11 mouse cellular contexts compared by ENCODE assay signal in genomic region chr4:129081512-129081911, GRCm38 (mm10). TPM values are rescaled to one million over a fixed set of nuclear protein-coding genes. Genes with fewer than 3 reads are reported as not detected.
DNase-seq lines count a peak whose midpoint lies in the region; ATAC-seq and TF ChIP-seq lines count a peak whose summit lies in the region.
"Had no signal": no experiment of that assay in that cellular context is flagged by ENCODE, and none has a peak within 500 bp of the region (broad histone marks: within the 10 kb centered on the region; RNA-seq: fewer than 3 reads in every experiment).

No protein-coding gene starts in this region.

- peaks cover 59% of the 10 kb centered on the region for H3K36me3 ChIP-seq in midbrain, postnatal 0 days (ENCODE audit: insufficient read depth, low read length)
- H3K36me3 ChIP-seq in midbrain, embryonic 16.5 days (ENCODE audit: control insufficient read depth, insufficient read depth, low read length) = peaks cover 51% of the 10 kb centered on the region

- H3K4me1 ChIP-seq in midbrain, postnatal 0 days (ENCODE audit: insufficient read depth, low read length) = no peaks in the 10 kb centered on the region
- no peaks in the 10 kb centered on the region for H3K4me1 ChIP-seq in midbrain, embryonic 16.5 days (ENCODE audit: control insufficient read depth, insufficient read depth, low read length)
- H3K4me1 ChIP-seq: liver, embryonic 13.5 days had no signal

- no peak overlapping the region for H3K4me2 ChIP-seq in midbrain, postnatal 0 days (ENCODE audit: low read depth, low read length, poor library complexity, severe bottlenecking)
- H3K4me2 ChIP-seq in midbrain, embryonic 16.5 days (ENCODE audit: low read length) = no peak overlapping the region
- H3K4me2 ChIP-seq: liver, embryonic 13.5 days had no signal

- no peaks in the 10 kb centered on the region for H3K27me3 ChIP-seq in midbrain, postnatal 0 days (ENCODE audit: insufficient read depth, low read length)
- no peaks in the 10 kb centered on the region for H3K27me3 ChIP-seq in midbrain, embryonic 16.5 days (ENCODE audit: control insufficient read depth, insufficient read depth, low read depth, low read length)
- H3K27me3 ChIP-seq: liver, embryonic 13.5 days had no signal

- DNase-seq in gastrocnemius, postnatal 14 days = peak; percentile 24
- DNase-seq in gastrocnemius, postnatal 36 days = no peak
- DNase-seq in midbrain, postnatal 0 days (ENCODE audit: low spot score) = peak; percentile 61
- peak; percentile 25 to 51 for DNase-seq in frontal cortex, postnatal 36 days (ENCODE audit: low spot score in 2 of 2)
- peak; percentile 32 for DNase-seq in skeletal muscle tissue, adult 2 months (ENCODE audit: low read depth, low spot score)
- no peak for DNase-seq in yolk sac, embryonic 10.5 days (ENCODE audit: low spot score)
- DNase-seq in kidney, postnatal 36 days = no peak
- DNase-seq: kidney, adult 8-10 months; liver, embryonic 13.5 days had no signal

- H3K4me3 ChIP-seq in midbrain, postnatal 0 days (ENCODE audit: low read depth, low read length) = no peak overlapping the region
- H3K4me3 ChIP-seq in midbrain, embryonic 16.5 days (ENCODE audit: low read depth, low read length) = no peak overlapping the region
- H3K4me3 ChIP-seq: liver, embryonic 13.5 days had no signal

- no peak for TF ChIP-seq CTCF in midbrain, postnatal 0 days (IDR thresholded peaks at IDR 0.05)

- 79% methylated on average over 6 of the region's 6 CpGs for WGBS in midbrain, postnatal 0 days
- 74% methylated on average over 6 of the region's 6 CpGs for WGBS in midbrain, embryonic 16.5 days

- H3K9ac ChIP-seq in midbrain, postnatal 0 days (replicated peaks; ENCODE audit: low read length, poor library complexity, severe bottlenecking) = no peak overlapping the region
- no peak overlapping the region for H3K9ac ChIP-seq in midbrain, embryonic 16.5 days (ENCODE audit: low read depth, low read length)
- H3K9ac ChIP-seq: liver, embryonic 13.5 days had no signal

- ATAC-seq in midbrain, postnatal 0 days (ENCODE audit: low FRiP score) = no peak
- ATAC-seq in midbrain, embryonic 16.5 days = no peak

- H3K9me3 ChIP-seq in midbrain, postnatal 0 days (ENCODE audit: low read length) = no peaks in the 10 kb centered on the region
- H3K9me3 ChIP-seq in midbrain, embryonic 16.5 days (replicated peaks; ENCODE audit: control insufficient read depth, low read length, poor library complexity, severe bottlenecking) = no peaks in the 10 kb centered on the region
- H3K9me3 ChIP-seq: liver, embryonic 13.5 days had no signal

- no peak overlapping the region for H3K27ac ChIP-seq in midbrain, postnatal 0 days (ENCODE audit: low read depth, low read length)
- no peak overlapping the region for H3K27ac ChIP-seq in midbrain, embryonic 16.5 days (ENCODE audit: low read length)
- H3K27ac ChIP-seq: liver, embryonic 13.5 days had no signal

- intact Hi-C loops in gastrocnemius, postnatal 14 days (cut with DNase I; ENCODE audit: low total_unique reads) = no loop called here
- intact Hi-C loops in gastrocnemius, postnatal 36 days (cut with DNase I) = no loop called here

RNA-seq across cellular contexts. Expression of gene Rnf19b, which starts 23.4 kb away (rescaled TPM):
- 10 to 100 TPM; 13.6 to 15.5 TPM for total RNA-seq in gastrocnemius, postnatal 14 days (2021)
- 10 to 100 TPM; 20.3 to 22.7 TPM for total RNA-seq in gastrocnemius, postnatal 36 days (2021)
- total RNA-seq in midbrain, postnatal 0 days (2014; rRNA removed) = 138 and 160 TPM in 2 replicates
- 34.8 and 40.2 TPM in 2 replicates for polyA plus RNA-seq in midbrain, postnatal 0 days (2015; fragmentation: Nextera tagmentation; extraction: Ambion mirVana)
- polyA plus RNA-seq in midbrain, embryonic 16.5 days (2015; fragmentation: Nextera tagmentation; extraction: Ambion mirVana) = 31.4 and 37.5 TPM in 2 replicates

RNA-seq across cellular contexts. Expression of gene Tmem54, which starts 23.8 kb away (rescaled TPM):
- total RNA-seq in gastrocnemius, postnatal 14 days (2021) = not detected
- not detected for total RNA-seq in gastrocnemius, postnatal 36 days (2021)
- total RNA-seq in midbrain, postnatal 0 days (2014; rRNA removed) = 0.99 TPM in 1 of 2 replicates, not detected in the other
- polyA plus RNA-seq in midbrain, postnatal 0 days (2015; fragmentation: Nextera tagmentation; extraction: Ambion mirVana) = 0.21 TPM in 1 of 2 replicates, not detected in the other
- not detected in 2 replicates for polyA plus RNA-seq in midbrain, embryonic 16.5 days (2015; fragmentation: Nextera tagmentation; extraction: Ambion mirVana)
- polyA plus RNA-seq: frontal cortex, adult 2 months had no signal

RNA-seq across cellular contexts. Expression of gene Hpca, which starts 40.3 kb away (rescaled TPM):
- total RNA-seq in gastrocnemius, postnatal 14 days (2021) = under 1 TPM in 1 of 2 experiments, not detected in 1; 0.24 TPM
- not detected for total RNA-seq in gastrocnemius, postnatal 36 days (2021)
- total RNA-seq in midbrain, postnatal 0 days (2014; rRNA removed) = 282 and 292 TPM in 2 replicates
- 217 and 238 TPM in 2 replicates for polyA plus RNA-seq in midbrain, postnatal 0 days (2015; fragmentation: Nextera tagmentation; extraction: Ambion mirVana)
- polyA plus RNA-seq in midbrain, embryonic 16.5 days (2015; fragmentation: Nextera tagmentation; extraction: Ambion mirVana) = 85.5 and 130 TPM in 2 replicates

RNA-seq across cellular contexts. Expression of gene Fndc5, which starts 55.3 kb away (rescaled TPM):
- 10 to 100 TPM; 28.4 to 53.2 TPM for total RNA-seq in gastrocnemius, postnatal 14 days (2021)
- 10 to 100 TPM; 68.2 to 86.2 TPM for total RNA-seq in gastrocnemius, postnatal 36 days (2021)
- total RNA-seq in midbrain, postnatal 0 days (2014; rRNA removed) = 22.5 and 36.3 TPM in 2 replicates
- polyA plus RNA-seq in midbrain, postnatal 0 days (2015; fragmentation: Nextera tagmentation; extraction: Ambion mirVana) = 14.6 and 16.1 TPM in 2 replicates
- polyA plus RNA-seq in midbrain, embryonic 16.5 days (2015; fragmentation: Nextera tagmentation; extraction: Ambion mirVana) = 5.9 and 6.2 TPM in 2 replicates

Comparison
In these comparisons a context has a peak if more than half of its experiments do, and no peak if none do; other contexts are left out.
1. DNase-seq: peak in gastrocnemius, postnatal 14 days (single experiment), midbrain, postnatal 0 days (single experiment), frontal cortex, postnatal 36 days (2 of 2) and skeletal muscle tissue, adult 2 months (single experiment); none in gastrocnemius, postnatal 36 days (0 of 2), yolk sac, embryonic 10.5 days (single experiment) and kidney, postnatal 36 days (0 of 2).
2. RNA of gene Hpca, which starts 40.3 kb away (total RNA-seq): 282 to 292 TPM in midbrain, postnatal 0 days; 0.24 TPM in gastrocnemius, postnatal 14 days and not detected in gastrocnemius, postnatal 36 days; every median in the first group is over 100 times any median in the second.